Mouse (Mus musculus) ES-E14 (cell line): ENCODE measurements around the gene Mrpl20.

ENCODE experiments used
- CHD2 ChIP-seq: IDR thresholded peaks from 2 replicates; pipeline ENCODE4 v1.6.1; 2014; ENCODE audit warnings: mild to moderate bottlenecking, low read depth, low read length, inconsistent platforms
- HCFC1 ChIP-seq: IDR thresholded peaks from 2 replicates; pipeline ENCODE4 v1.6.1; 2012; ENCODE audit warnings: low read length, inconsistent platforms, borderline replicate concordance; ENCODE audit not compliant: insufficient read depth
- MAFK ChIP-seq: IDR thresholded peaks from 2 replicates; pipeline ENCODE4 v1.6.1; 2014; ENCODE audit warnings: mild to moderate bottlenecking, low read depth, low read length, inconsistent platforms; ENCODE audit not compliant: insufficient read depth
- ZC3H11A ChIP-seq: IDR thresholded peaks from 2 replicates; pipeline ENCODE4 v1.6.1; 2012; ENCODE audit warnings: low read depth, mild to moderate bottlenecking, inconsistent platforms, low read length, borderline replicate concordance
- ZNF384 ChIP-seq: IDR thresholded peaks from 2 replicates; pipeline ENCODE4 v1.6.1; 2012; ENCODE audit warnings: low read depth, low read length, inconsistent platforms

DNA sequence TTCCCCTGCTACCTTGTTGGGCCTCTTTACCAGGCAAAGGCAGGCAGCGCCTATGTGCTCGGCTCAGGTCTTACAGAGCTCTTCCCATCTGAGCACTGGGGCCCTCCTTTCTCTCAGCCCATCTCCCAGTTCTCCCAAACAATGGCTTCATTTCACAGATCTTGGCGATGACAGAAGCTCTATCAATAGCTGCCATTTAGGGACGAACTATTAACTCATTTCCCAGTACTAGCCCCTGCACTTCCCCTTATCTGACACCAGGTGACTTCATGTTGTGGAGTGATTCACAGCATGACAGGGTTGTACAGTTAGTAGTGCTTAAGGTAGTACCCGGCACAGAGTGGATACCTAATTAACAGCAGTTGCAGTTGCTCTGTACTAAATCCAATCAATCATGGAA is 16.9 kb upstream of the Mrpl20 start, which contains the start of gene Tmem88b:
- no peak for TF ChIP-seq CHD2
- TF ChIP-seq HCFC1 = no peak
- no peak for TF ChIP-seq ZC3H11A
- no peak for TF ChIP-seq MAFK
- no peak for TF ChIP-seq ZNF384
